Mouse (Mus musculus) liver, embryonic 16.5 days (tissue): Measurements from ENCODE around the gene Styxl1. TPM values are rescaled to one million over a fixed set of nuclear protein-coding genes. Genes with fewer than 3 reads are reported as not detected.

Source experiments
- ATAC-seq: fragments of 200-750 bp; cut with Nextera tagmentation; 2 replicates; pipeline ENCODE4 v1.8.0; 2017; ENCODE audit warnings: low read depth, mild to moderate bottlenecking, moderate number of reproducible peaks, moderate library complexity
- H3K27ac ChIP-seq: fragments of 300-500 bp; sonication (generic); 2 replicates; pipeline ENCODE4 v1.5.1; 2014; ENCODE audit warnings: mild to moderate bottlenecking, low read length
- H3K27me3 ChIP-seq: fragments of 300-500 bp; sonication (generic); 2 replicates; pipeline ENCODE4 v1.6.1; 2014; ENCODE audit warnings: low read depth, low read length, mixed read lengths; ENCODE audit not compliant: control insufficient read depth, insufficient read depth
- H3K36me3 ChIP-seq: fragments of 300-500 bp; sonication (generic); 2 replicates; pipeline ENCODE4 v1.6.1; 2014; ENCODE audit warnings: mild to moderate bottlenecking; ENCODE audit not compliant: control insufficient read depth, insufficient read depth
- H3K4me1 ChIP-seq: fragments of 300-500 bp; sonication (generic); 2 replicates; pipeline ENCODE4 v1.6.1; 2014; ENCODE audit warnings: low read depth, low read length, mixed read lengths; ENCODE audit not compliant: control insufficient read depth
- H3K4me2 ChIP-seq: fragments of 300-500 bp; sonication (generic); 2 replicates; pipeline ENCODE4 v1.6.1; 2014; ENCODE audit warnings: low read depth, low read length, mixed read lengths
- H3K4me3 ChIP-seq: fragments of 300-500 bp; sonication (generic); 2 replicates; pipeline ENCODE4 v1.5.1; 2014; ENCODE audit warnings: low read depth, mild to moderate bottlenecking, low read length
- H3K9ac ChIP-seq: fragments of 300-500 bp; sonication (generic); 2 replicates; pipeline ENCODE4 v1.6.1; 2014; ENCODE audit warnings: low read depth, low read length
- H3K9me3 ChIP-seq: fragments of 300-500 bp; sonication (generic); replicated peaks from 2 replicates; pipeline ENCODE4 v1.6.1; 2016; ENCODE audit warnings: low read length; ENCODE audit not compliant: control insufficient read depth
- WGBS: fragments of 180-500 bp; shearing (Covaris S2); extraction: QIAGEN DNeasy Blood & Tissue Kit; methylation state at CpG from one replicate; pipeline ENCODE4 v1.1.7; 2014; ENCODE audit not compliant: insufficient replicate concordance; 5-methylcytosine and 5-hydroxymethylcytosine counted together
- polyA plus RNA-seq: library from polyadenylated mRNA; unstranded; fragments of >200 nt; fragmentation: Nextera tagmentation; extraction: Ambion mirVana; gene quantifications from 2 replicates; pipeline ENCODE4 v1.2.1, GENCODE M21; 2015

Gene Styxl1
- polyA plus RNA-seq, 1 experiment from 2014 or later = 0.13 TPM

DNA sequence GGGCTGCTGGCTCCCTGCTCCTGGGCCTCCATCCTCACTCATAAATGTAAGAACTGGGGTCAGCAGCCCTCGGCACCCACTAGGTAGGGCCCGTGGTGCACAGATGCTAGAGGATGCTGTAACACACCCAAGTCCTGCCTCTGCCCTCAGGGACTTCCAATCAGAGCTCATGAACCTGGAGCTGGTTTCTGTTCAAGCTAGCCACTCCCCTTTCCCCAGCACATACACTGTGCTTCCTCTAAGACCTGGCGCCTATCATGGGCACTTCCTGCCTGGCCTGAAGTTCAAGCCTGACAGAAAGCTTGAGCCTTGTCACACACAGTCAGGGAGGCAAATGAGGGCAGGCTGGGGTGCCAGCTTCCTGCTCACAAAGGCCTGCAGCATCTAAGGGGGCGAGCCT is 45.1 kb downstream of the Styxl1 start:
- no peak overlapping the region for H3K4me2 ChIP-seq
- H3K4me3 ChIP-seq = no peak overlapping the region
- H3K9ac ChIP-seq = no peak overlapping the region
- ATAC-seq = no peak
- no peaks in the 10 kb centered on the region for H3K4me1 ChIP-seq
- no peaks in the 10 kb centered on the region for H3K27me3 ChIP-seq
- no peak overlapping the region for H3K27ac ChIP-seq
- H3K9me3 ChIP-seq = no peaks in the 10 kb centered on the region
- H3K36me3 ChIP-seq = peaks cover 28% of the 10 kb centered on the region
- 71% methylated on average over 4 of the region's 4 CpGs for WGBS

GRCm38 (mm10) chr5:135731322-135731721 is 46.9 kb downstream of the Styxl1 start:
- H3K4me1 ChIP-seq = no peaks in the 10 kb centered on the region
- no peak overlapping the region for H3K9ac ChIP-seq
- H3K4me2 ChIP-seq = no peak overlapping the region
- no peaks in the 10 kb centered on the region for H3K9me3 ChIP-seq
- 83% methylated on average over 16 of the region's 16 CpGs for WGBS
- no peak overlapping the region for H3K4me3 ChIP-seq
- no peaks in the 10 kb centered on the region for H3K27me3 ChIP-seq
- ATAC-seq = no peak
- no peak overlapping the region for H3K27ac ChIP-seq
- peaks cover 28% of the 10 kb centered on the region for H3K36me3 ChIP-seq

DNA sequence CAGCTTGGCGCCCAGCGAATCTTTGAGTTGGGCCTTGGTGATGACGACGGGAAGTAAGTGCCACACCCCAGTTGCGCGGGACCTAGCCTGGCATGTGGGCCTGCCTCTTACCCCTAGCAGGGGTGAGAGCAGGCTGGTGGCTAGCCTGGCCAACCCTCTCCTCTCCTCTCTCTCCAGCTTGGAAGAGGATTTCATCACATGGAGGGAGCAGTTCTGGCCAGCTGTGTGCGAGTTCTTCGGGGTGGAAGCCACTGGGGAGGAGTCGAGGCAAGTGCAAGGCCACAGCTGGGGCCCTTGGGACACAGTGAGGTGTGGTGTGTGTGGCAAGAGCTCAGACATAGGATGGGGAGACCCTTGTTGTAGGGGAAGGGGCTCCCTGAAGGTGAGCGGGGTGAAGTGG is 47.3 kb downstream of the Styxl1 start:
- WGBS = 83% methylated on average over 10 of the region's 10 CpGs
- H3K36me3 ChIP-seq = peaks cover 28% of the 10 kb centered on the region
- no peak overlapping the region for H3K27ac ChIP-seq
- H3K9ac ChIP-seq = no peak overlapping the region
- H3K27me3 ChIP-seq = no peaks in the 10 kb centered on the region
- no peak overlapping the region for H3K4me3 ChIP-seq
- no peaks in the 10 kb centered on the region for H3K4me1 ChIP-seq
- H3K4me2 ChIP-seq = no peak overlapping the region
- no peaks in the 10 kb centered on the region for H3K9me3 ChIP-seq
- no peak for ATAC-seq

- Histone ChIP-seq H3K27me3 (no peaks in the 10 kb centered on the region), H3K9ac (no peak overlapping the region), H3K9me3 (no peaks in the 10 kb centered on the region), H3K4me2 (no peak overlapping the region), H3K4me3 (no peak overlapping the region), H3K4me1 (no peaks in the 10 kb centered on the region; the same call in 1 of the 2 replicates), H3K36me3 (peaks cover 28% of the 10 kb centered on the region), H3K27ac (no peak overlapping the region)
- WGBS = 81% methylated on average over 10 of the region's 10 CpGs
- no peak for ATAC-seq
These were observed 47.9 kb downstream of the Styxl1 start for GRCm38 (mm10) chr5:135730278-135730677.

GRCm38 (mm10) chr5:135729351-135729750 is 48.8 kb downstream of the Styxl1 start:
- Histone ChIP-seq H3K4me2 (no peak overlapping the region), H3K27ac (no peak overlapping the region), H3K36me3 (peaks cover 23% of the 10 kb centered on the region), H3K4me3 (no peak overlapping the region), H3K4me1 (no peaks in the 10 kb centered on the region; the same call in 1 of the 2 replicates), H3K9me3 (no peaks in the 10 kb centered on the region), H3K9ac (no peak overlapping the region), H3K27me3 (no peaks in the 10 kb centered on the region)
- no peak for ATAC-seq
- 80% methylated on average over 13 of the region's 13 CpGs for WGBS

GRCm38 (mm10) chr5:135728361-135728760 is 49.8 kb downstream of the Styxl1 start:
- H3K27ac ChIP-seq = no peak overlapping the region
- no peak overlapping the region for H3K4me3 ChIP-seq

DNA sequence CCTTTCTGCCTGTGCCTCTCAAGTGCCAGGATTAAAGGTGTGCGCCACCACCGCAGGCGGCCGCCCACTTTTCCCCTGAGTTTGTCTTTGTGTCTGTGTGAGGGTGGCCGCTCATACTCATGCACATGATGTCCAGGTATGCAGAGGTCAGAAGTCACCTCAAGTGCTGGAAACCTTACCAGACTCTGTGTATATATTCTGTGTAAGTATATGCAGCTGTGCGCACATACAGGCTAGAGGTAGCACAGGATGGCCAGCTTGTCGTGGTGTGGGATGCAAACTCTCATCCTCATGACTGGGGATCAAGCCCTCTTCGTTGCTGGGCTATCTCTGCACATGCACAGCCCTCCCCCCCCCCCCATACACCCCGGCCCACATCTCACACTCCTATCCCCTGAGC is 50.3 kb downstream of the Styxl1 start:
- H3K4me1 ChIP-seq = no peaks in the 10 kb centered on the region; the same call in 1 of the 2 replicates
- no peak overlapping the region for H3K27ac ChIP-seq
- peaks cover 11% of the 10 kb centered on the region for H3K36me3 ChIP-seq
- H3K4me3 ChIP-seq = no peak overlapping the region
- H3K27me3 ChIP-seq = no peaks in the 10 kb centered on the region
- no peak overlapping the region for H3K4me2 ChIP-seq
- no peaks in the 10 kb centered on the region for H3K9me3 ChIP-seq
- no peak overlapping the region for H3K9ac ChIP-seq
- no peak for ATAC-seq
- 76% methylated on average over 9 of the region's 9 CpGs for WGBS

More at GRCm38 (mm10) chr5:135728361-135728760, 49.8 kb downstream of the Styxl1 start:
- no peak overlapping the region for H3K9ac ChIP-seq
- no peaks in the 10 kb centered on the region for H3K9me3 ChIP-seq
- H3K36me3 ChIP-seq = peaks cover 14% of the 10 kb centered on the region
- WGBS = 75% methylated on average over 13 of the region's 13 CpGs
- no peak overlapping the region for H3K4me2 ChIP-seq
- ATAC-seq = no peak
- no peaks in the 10 kb centered on the region for H3K27me3 ChIP-seq
- no peaks in the 10 kb centered on the region; the same call in 1 of the 2 replicates for H3K4me1 ChIP-seq

DNA sequence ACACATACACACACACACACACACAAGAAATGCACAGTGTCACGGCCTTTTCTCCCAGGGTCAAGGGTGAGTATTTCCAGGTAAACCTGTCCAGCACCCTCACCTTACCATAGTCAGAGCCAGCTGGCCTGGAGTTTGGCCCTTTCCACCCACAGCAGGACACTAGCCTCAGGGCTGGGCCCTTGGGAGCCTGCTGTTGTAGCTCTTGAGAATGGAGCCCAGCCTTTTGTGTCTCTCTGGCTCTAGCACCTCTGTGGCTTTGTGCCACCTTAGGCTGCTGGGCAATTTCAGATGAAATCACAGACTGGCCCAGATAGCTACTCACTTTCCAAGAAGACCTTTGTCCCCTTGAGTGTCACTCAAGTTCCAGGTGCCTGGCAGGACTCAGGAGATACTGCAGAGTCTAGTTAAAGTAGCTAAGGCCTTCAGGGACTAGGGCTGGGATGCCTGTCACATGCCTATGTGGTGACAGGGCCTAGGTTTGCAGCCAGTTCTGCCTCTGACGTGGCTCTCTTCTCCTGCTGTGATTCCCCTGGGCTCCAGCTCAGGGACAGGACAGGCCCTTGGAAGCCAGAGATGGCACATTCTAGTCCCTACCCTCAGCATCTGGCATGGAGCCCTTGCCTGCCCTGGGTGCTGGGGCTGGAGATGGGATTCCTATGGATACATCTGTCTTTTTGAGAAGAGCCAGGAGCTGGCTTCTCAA is 51.4 kb downstream of the Styxl1 start:
- Histone ChIP-seq H3K4me3 (no peak overlapping the region), H3K9ac (no peak overlapping the region), H3K27me3 (no peaks in the 10 kb centered on the region), H3K27ac (no peak overlapping the region), H3K9me3 (no peaks in the 10 kb centered on the region), H3K4me1 (no peaks in the 10 kb centered on the region; the same call in 1 of the 2 replicates), H3K36me3 (peaks cover 4% of the 10 kb centered on the region), H3K4me2 (no peak overlapping the region)
- no peak for ATAC-seq
- WGBS = 48% methylated on average over 2 of the region's 2 CpGs

GRCm38 (mm10) chr5:135725991-135726390 is 52.2 kb downstream of the Styxl1 start:
- ATAC-seq = no peak
- no peak overlapping the region for H3K27ac ChIP-seq
- 68% methylated on average over 6 of the region's 6 CpGs for WGBS
- no peaks in the 10 kb centered on the region for H3K27me3 ChIP-seq
- no peak overlapping the region for H3K4me3 ChIP-seq
- H3K4me2 ChIP-seq = no peak overlapping the region
- H3K9me3 ChIP-seq = no peaks in the 10 kb centered on the region
- no peak overlapping the region for H3K9ac ChIP-seq
- peaks cover 3% of the 10 kb centered on the region for H3K36me3 ChIP-seq
- no peaks in the 10 kb centered on the region; the same call in 1 of the 2 replicates for H3K4me1 ChIP-seq
